Mouse (Mus musculus) kidney, adult 2 months (tissue): ENCODE data around the gene Coq7. TPM values are rescaled to one million over a fixed set of nuclear protein-coding genes. Genes with fewer than 3 reads are reported as not detected.
A peak's percentile ranks its signal among the peaks of the same experiment; 100 is the strongest.

Experiments used
- DNase-seq: peaks from one replicate; pipeline ENCODE4 v3.0.0; 2021
- H3K27ac ChIP-seq: fragments of 200-500 bp; 2 replicates; pipeline ENCODE4 v1.5.1; 2012; ENCODE audit warnings: low read depth, low read length, control low read depth, inconsistent platforms; ENCODE audit not compliant: insufficient read depth
- H3K27me3 ChIP-seq: fragments of 200-500 bp; replicated peaks from 2 replicates; pipeline ENCODE4 v1.6.1; 2012; ENCODE audit warnings: mild to moderate bottlenecking, moderate library complexity, low read length, inconsistent platforms; ENCODE audit not compliant: control insufficient read depth, insufficient read depth
- H3K36me3 ChIP-seq: fragments of 200-500 bp; 2 replicates; pipeline ENCODE4 v1.6.1; 2012; ENCODE audit warnings: mild to moderate bottlenecking, moderate library complexity, low read length, inconsistent platforms; ENCODE audit not compliant: control insufficient read depth, insufficient read depth
- H3K4me1 ChIP-seq: fragments of 200-500 bp; 2 replicates; pipeline ENCODE4 v1.6.1; 2011; ENCODE audit warnings: low read length; ENCODE audit not compliant: control insufficient read depth, insufficient read depth
- H3K4me3 ChIP-seq: fragments of 200-500 bp; 2 replicates; pipeline ENCODE4 v1.5.1; 2011; ENCODE audit warnings: mild to moderate bottlenecking, low read depth, low read length, control low read depth; ENCODE audit not compliant: insufficient read depth
- CTCF ChIP-seq: fragments of 200-500 bp; conservative IDR thresholded peaks from 2 replicates; pipeline ENCODE4 v1.5.1; 2011; ENCODE audit warnings: low read depth, mild to moderate bottlenecking, control low read depth, low read length, moderate library complexity, mixed read lengths; ENCODE audit not compliant: insufficient read depth, insufficient read length
- POLR2A ChIP-seq: fragments of 200-500 bp; IDR thresholded peaks from one replicate; pipeline ENCODE4 v1.6.1; 2011; ENCODE audit warnings: low read depth, low read length, control low read depth
- WGBS: fragments of 180-500 bp; shearing (Covaris S2); methylation state at CpG from one replicate; pipeline ENCODE4 v1.1.7; 2018; 5-methylcytosine and 5-hydroxymethylcytosine counted together
- polyA plus RNA-seq: library from polyadenylated mRNA; depleted of rRNA; stranded (reverse); fragments of >200 nt; gene quantifications from 2 replicates; pipeline ENCODE4 v1.2.3, GENCODE M21; 2012

The Coq7 gene
- polyA plus RNA-seq, 1 experiment = 82.6 TPM

- DNase-seq = no peak
- Histone ChIP-seq H3K4me1 (no peaks in the 10 kb centered on the region), H3K36me3 (no peaks in the 10 kb centered on the region), H3K27ac (no peak overlapping the region), H3K4me3 (no peak overlapping the region), H3K27me3 (no peaks in the 10 kb centered on the region)
- TF ChIP-seq POLR2A (no peak), CTCF (no peak)
- WGBS = 80% methylated on average over 12 of the region's 12 CpGs
Measured at GRCm38 (mm10) chr7:118498984-118499783, 34.0 kb downstream of the Coq7 start.

GRCm38 (mm10) chr7:118494892-118495579 is 38.1 kb downstream of the Coq7 start:
- 0 out of 2 replicates have a peak, but pooled peaks cover 2% of the 10 kb centered on the region for H3K4me1 ChIP-seq
- no peak overlapping the region for H3K4me3 ChIP-seq
- no peak for DNase-seq
- no peaks in the 10 kb centered on the region for H3K27me3 ChIP-seq
- no peak overlapping the region for H3K27ac ChIP-seq
- no peaks in the 10 kb centered on the region for H3K36me3 ChIP-seq
- 90% methylated on average over 4 of the region's 4 CpGs for WGBS
- TF ChIP-seq CTCF (no peak), POLR2A (no peak)

GRCm38 (mm10) chr7:118493892-118494291 is 39.3 kb downstream of the Coq7 start:
- 0 out of 2 replicates have a peak, but pooled peaks cover 2% of the 10 kb centered on the region for H3K4me1 ChIP-seq
- no peak for TF ChIP-seq POLR2A
- TF ChIP-seq CTCF = no peak
- no peak overlapping the region for H3K27ac ChIP-seq
- no peaks in the 10 kb centered on the region for H3K36me3 ChIP-seq
- 89% methylated on average over 9 of the region's 9 CpGs for WGBS
- H3K27me3 ChIP-seq = no peaks in the 10 kb centered on the region
- DNase-seq = no peak
- no peak overlapping the region for H3K4me3 ChIP-seq

GRCm38 (mm10) chr7:118491431-118492147 is 41.6 kb downstream of the Coq7 start, which contains the start of gene Itpripl2:
Gene Itpripl2, minus strand, starts transcription at chr7:118491975.
- WGBS = under 1% methylated on average over 55 of the region's 55 CpGs
- H3K27me3 ChIP-seq = no peaks in the 10 kb centered on the region
- H3K27ac ChIP-seq = peak within 1 kb of the TSS; percentile 68
- peak within 1 kb of the TSS; percentile 55 for H3K4me3 ChIP-seq
- no peaks in the 10 kb centered on the region for H3K36me3 ChIP-seq
- TF ChIP-seq CTCF = no peak
- TF ChIP-seq POLR2A = no peak
- H3K4me1 ChIP-seq = 0 out of 2 replicates have a peak, but pooled peaks cover 2% of the 10 kb centered on the region
- peak; percentile 87 for DNase-seq

- no peaks in the 10 kb centered on the region for H3K36me3 ChIP-seq
- peak overlapping the region; percentile 68 for H3K27ac ChIP-seq
- peak; percentile 19 for DNase-seq
- H3K27me3 ChIP-seq = no peaks in the 10 kb centered on the region
- WGBS = 10% methylated on average over 67 of the region's 67 CpGs
- peak overlapping the region; percentile 55 for H3K4me3 ChIP-seq
- TF ChIP-seq POLR2A = no peak
- no peak for TF ChIP-seq CTCF
- H3K4me1 ChIP-seq = 0 out of 2 replicates have a peak, but pooled peaks cover 2% of the 10 kb centered on the region
Measured at GRCm38 (mm10) chr7:118490666-118491430, 42.3 kb downstream of the Coq7 start.
